In the genomic region with DNA sequence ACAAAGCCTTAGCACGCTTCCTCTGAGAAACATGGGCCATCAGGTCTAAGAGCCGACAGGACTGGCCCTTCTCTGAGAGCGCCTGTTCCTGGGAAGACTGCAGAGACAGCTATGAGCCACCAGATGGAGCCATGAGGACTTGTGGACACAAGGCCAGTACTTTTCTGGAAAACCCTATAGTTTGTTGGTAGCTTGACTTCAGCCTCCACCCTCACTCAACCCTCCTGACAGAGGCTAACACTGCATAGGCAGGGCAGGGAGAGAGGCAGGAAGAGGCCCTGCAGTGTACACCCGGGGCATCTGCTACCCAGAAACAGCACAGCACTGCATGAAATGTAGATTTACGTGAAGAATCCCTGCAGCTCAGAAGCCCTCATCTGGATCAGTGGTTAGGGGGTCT, we compare ENCODE assay signal across 9 mouse cellular contexts. TPM values are rescaled to one million over a fixed set of nuclear protein-coding genes. Genes with fewer than 3 reads are reported as not detected.
DNase-seq lines count a peak whose midpoint lies in the region; ATAC-seq and TF ChIP-seq lines count a peak whose summit lies in the region.
"Had no signal": no experiment of that assay in that cellular context is flagged by ENCODE, and none has a peak within 500 bp of the region (broad histone marks: within the 10 kb centered on the region; RNA-seq: fewer than 3 reads in every experiment).

No protein-coding gene starts in this region.

- H3K9me3 ChIP-seq in hindbrain, postnatal 0 days (ENCODE audit: low read length): no peaks in the 10 kb centered on the region
- no peaks in the 10 kb centered on the region for H3K9me3 ChIP-seq in stomach, postnatal 0 days (ENCODE audit: control insufficient read depth, low read length)

- H3K4me2 ChIP-seq in hindbrain, postnatal 0 days (ENCODE audit: low read depth, low read length): no peak overlapping the region
- H3K4me2 ChIP-seq in stomach, postnatal 0 days (replicated peaks; ENCODE audit: low read depth): no peak overlapping the region

- peak; percentile 82 for TF ChIP-seq CTCF in hindbrain, postnatal 0 days (IDR thresholded peaks at IDR 0.05; ENCODE audit: low read depth)
- TF ChIP-seq CTCF in stomach, postnatal 0 days (IDR thresholded peaks at IDR 0.05; ENCODE audit: low read depth): peak; percentile 85

- no peaks in the 10 kb centered on the region for H3K27me3 ChIP-seq in hindbrain, postnatal 0 days (ENCODE audit: insufficient read depth, low read length)
- H3K27me3 ChIP-seq in stomach, postnatal 0 days (ENCODE audit: control insufficient read depth, insufficient read depth, low read length): no peaks in the 10 kb centered on the region

- TF ChIP-seq EP300 in stomach, postnatal 0 days (optimal IDR thresholded peaks at IDR 0.05): no peak

- H3K36me3 ChIP-seq in hindbrain, postnatal 0 days (ENCODE audit: insufficient read depth, low read length): peaks cover 51% of the 10 kb centered on the region
- H3K36me3 ChIP-seq in stomach, postnatal 0 days (ENCODE audit: control insufficient read depth, insufficient read depth, low read length): peaks cover 32% of the 10 kb centered on the region; the same call in 1 of the 2 replicates

- H3K4me3 ChIP-seq in hindbrain, postnatal 0 days (ENCODE audit: low read length): no peak overlapping the region
- no peak overlapping the region for H3K4me3 ChIP-seq in stomach, postnatal 0 days (ENCODE audit: low read depth, low read length)

- no peak overlapping the region for H3K9ac ChIP-seq in hindbrain, postnatal 0 days (replicated peaks; ENCODE audit: low read length)
- H3K9ac ChIP-seq in stomach, postnatal 0 days (ENCODE audit: low read length): no peak overlapping the region

- no peak overlapping the region for H3K27ac ChIP-seq in hindbrain, postnatal 0 days
- no peak overlapping the region for H3K27ac ChIP-seq in stomach, postnatal 0 days (replicated peaks)
- H3K27ac ChIP-seq: macrophage had no signal

- peak; percentile 75 for ATAC-seq in hindbrain, postnatal 0 days
- ATAC-seq in megakaryocyte-erythroid progenitor cell, adult 5-6 weeks (replicated peaks; ENCODE audit: low FRiP score, low TSS enrichment, poor library complexity, severe bottlenecking): peak; percentile 86
- ATAC-seq in stomach, postnatal 0 days (ENCODE audit: low FRiP score, low TSS enrichment): peak; percentile 58; the same call in 1 of the 2 replicates

- no peaks in the 10 kb centered on the region; the same call in 1 of the 2 replicates for H3K4me1 ChIP-seq in hindbrain, postnatal 0 days (ENCODE audit: insufficient read depth, low read length)
- H3K4me1 ChIP-seq in stomach, postnatal 0 days (replicated peaks; ENCODE audit: control insufficient read depth, insufficient read depth): no peaks in the 10 kb centered on the region

- WGBS in hindbrain, postnatal 0 days: 54% methylated on average over 5 of the region's 5 CpGs
- 48% methylated on average over 5 of the region's 5 CpGs for WGBS in stomach, postnatal 0 days

- DNase-seq in heart, adult 8-10 months (ENCODE audit: low spot score): peak; percentile 16
- DNase-seq in heart, adult 11 months: no peak
- peak; percentile 21 for DNase-seq in adrenal gland, adult 8-10 months
- DNase-seq in embryo, embryonic 10.5 days (ENCODE audit: low spot score): peak; percentile 79
- peak; percentile 81 for DNase-seq in hindbrain, postnatal 0 days (ENCODE audit: low spot score)
- peak; percentile 34 to 39 for DNase-seq in left cerebral cortex, adult 18-20 months (ENCODE audit: low spot score in 2 of 2)
- peak; percentile 51 for DNase-seq in stomach, postnatal 0 days (ENCODE audit: low spot score)

RNA-seq across cellular contexts. Expression of a gene that starts 42.1 kb away (rescaled TPM):
- total RNA-seq in heart, adult 8-10 months (2022): 100 to 1,000 TPM in 3 of 4 experiments, 10 to 100 TPM in 1; 97.9 to 108 (median 104) TPM
- 100 to 1,000 TPM; 160 to 183 (median 173) TPM for total RNA-seq in adrenal gland, adult 8-10 months (2022)
- 165 and 209 TPM in 2 replicates for total RNA-seq in hindbrain, postnatal 0 days (2014; rRNA removed)
- polyA plus RNA-seq in hindbrain, postnatal 0 days (2015; fragmentation: Nextera tagmentation; extraction: Ambion mirVana): 69.3 and 73.8 TPM in 2 replicates
- total RNA-seq in left cerebral cortex, adult 18-20 months (2021): 100 to 1,000 TPM; 113 to 116 TPM
- total RNA-seq in megakaryocyte-erythroid progenitor cell, adult 5-6 weeks (2014; fragmentation: Nextera tagmentation): 121 and 126 TPM in 2 replicates
- 95.7 and 121 TPM in 2 replicates for total RNA-seq in megakaryocyte-erythroid progenitor cell, adult 5-6 weeks (2017)
- 102 and 104 TPM in 2 replicates for polyA plus RNA-seq in stomach, postnatal 0 days (2015; fragmentation: Nextera tagmentation; extraction: Ambion mirVana)
